Mouse (Mus musculus) testis, adult 2 months (tissue): ENCODE measurements around the gene Hectd4.

ENCODE experiments used
- CTCF ChIP-seq: fragments of 200-500 bp; IDR thresholded peaks from 2 replicates; pipeline ENCODE4 v1.5.1; 2012; ENCODE audit warnings: low read depth, mild to moderate bottlenecking, inconsistent platforms, low read length, moderate library complexity; ENCODE audit not compliant: control insufficient read depth, insufficient read depth, insufficient replicate concordance
- POLR2A ChIP-seq: fragments of 200-500 bp; IDR thresholded peaks from 2 replicates; pipeline ENCODE4 v1.6.1; 2012; ENCODE audit warnings: low read depth, mild to moderate bottlenecking, inconsistent platforms, low read length, moderate library complexity; ENCODE audit not compliant: control insufficient read depth

GRCm38 (mm10) chr5:121191584-121191906, 28.5 kb upstream of the Hectd4 start:
- TF ChIP-seq POLR2A (no peak), CTCF (no peak)
